Mouse (Mus musculus): ENCODE results near the gene Slc39a11. TPM values are rescaled to one million over a fixed set of nuclear protein-coding genes. Genes with fewer than 3 reads are reported as not detected.

The Slc39a11 gene
- polyA plus RNA-seq, 1 experiment from 2014 or later = 56.6 TPM

GRCm38 (mm10) chr11:113658763-113659162, 8.9 kb upstream of the Slc39a11 start:
- ATAC-seq (ENCODE audit: low FRiP score, low TSS enrichment) = no peak; the same call in 1 of the 2 replicates
- no peak overlapping the region for H3K9ac ChIP-seq (ENCODE audit: low read length)
- no peaks in the 10 kb centered on the region for H3K9me3 ChIP-seq (ENCODE audit: control insufficient read depth, low read length)
- H3K36me3 ChIP-seq (ENCODE audit: control insufficient read depth, insufficient read depth, low read length) = peaks cover 46% of the 10 kb centered on the region
- TF ChIP-seq EP300 (optimal IDR thresholded peaks at IDR 0.05) = no peak
- no peak for DNase-seq (ENCODE audit: low spot score)
- 62% methylated on average over 4 of the region's 4 CpGs for WGBS
- no peak overlapping the region for H3K27ac ChIP-seq (replicated peaks)
- no peaks in the 10 kb centered on the region for H3K4me1 ChIP-seq (replicated peaks; ENCODE audit: control insufficient read depth, insufficient read depth)
- no peak overlapping the region for H3K4me3 ChIP-seq (ENCODE audit: low read depth, low read length)
- no peaks in the 10 kb centered on the region for H3K27me3 ChIP-seq (ENCODE audit: control insufficient read depth, insufficient read depth, low read length)
- no peak overlapping the region for H3K4me2 ChIP-seq (replicated peaks; ENCODE audit: low read depth)

- H3K27me3 ChIP-seq (ENCODE audit: control insufficient read depth, insufficient read depth, low read length) = no peaks in the 10 kb centered on the region
- no peaks in the 10 kb centered on the region for H3K9me3 ChIP-seq (ENCODE audit: control insufficient read depth, low read length)
- 83% methylated on average over 8 of the region's 8 CpGs for WGBS
- no peak overlapping the region for H3K9ac ChIP-seq (ENCODE audit: low read length)
- H3K27ac ChIP-seq (replicated peaks) = no peak overlapping the region
- peaks cover 51% of the 10 kb centered on the region for H3K36me3 ChIP-seq (ENCODE audit: control insufficient read depth, insufficient read depth, low read length)
- H3K4me2 ChIP-seq (replicated peaks; ENCODE audit: low read depth) = no peak overlapping the region
- ATAC-seq (ENCODE audit: low FRiP score, low TSS enrichment) = no peak
- no peak overlapping the region for H3K4me3 ChIP-seq (ENCODE audit: low read depth, low read length)
- DNase-seq (ENCODE audit: low spot score) = no peak
- no peak for TF ChIP-seq EP300 (optimal IDR thresholded peaks at IDR 0.05)
- TF ChIP-seq CTCF (IDR thresholded peaks at IDR 0.05; ENCODE audit: low read depth) = no peak
- H3K4me1 ChIP-seq (replicated peaks; ENCODE audit: control insufficient read depth, insufficient read depth) = no peaks in the 10 kb centered on the region
These were observed 8.4 kb upstream of the Slc39a11 start for GRCm38 (mm10) chr11:113658319-113658718.

- no peak overlapping the region for H3K4me3 ChIP-seq (ENCODE audit: low read depth, low read length)
- peaks cover 56% of the 10 kb centered on the region for H3K36me3 ChIP-seq (ENCODE audit: control insufficient read depth, insufficient read depth, low read length)
- DNase-seq (ENCODE audit: low spot score) (no peak), ATAC-seq (ENCODE audit: low FRiP score, low TSS enrichment) (no peak)
- H3K9me3 ChIP-seq (ENCODE audit: control insufficient read depth, low read length) = no peaks in the 10 kb centered on the region
- 43% methylated on average over 4 of the region's 4 CpGs for WGBS
- H3K27ac ChIP-seq (replicated peaks) = no peak overlapping the region
- H3K9ac ChIP-seq (ENCODE audit: low read length) = no peak overlapping the region
- TF ChIP-seq EP300 (optimal IDR thresholded peaks at IDR 0.05) (no peak), CTCF (IDR thresholded peaks at IDR 0.05; ENCODE audit: low read depth) (no peak)
- H3K27me3 ChIP-seq (ENCODE audit: control insufficient read depth, insufficient read depth, low read length) = no peaks in the 10 kb centered on the region
- H3K4me2 ChIP-seq (replicated peaks; ENCODE audit: low read depth) = no peak overlapping the region
- no peaks in the 10 kb centered on the region for H3K4me1 ChIP-seq (replicated peaks; ENCODE audit: control insufficient read depth, insufficient read depth)
These were observed 7.3 kb upstream of the Slc39a11 start for GRCm38 (mm10) chr11:113657221-113657620.

GRCm38 (mm10) chr11:113656511-113656932, 6.6 kb upstream of the Slc39a11 start:
- Histone ChIP-seq H3K27me3 (ENCODE audit: control insufficient read depth, insufficient read depth, low read length) (no peaks in the 10 kb centered on the region), H3K4me2 (replicated peaks; ENCODE audit: low read depth) (no peak overlapping the region), H3K4me3 (ENCODE audit: low read depth, low read length) (no peak overlapping the region), H3K9ac (ENCODE audit: low read length) (no peak overlapping the region), H3K9me3 (ENCODE audit: control insufficient read depth, low read length) (no peaks in the 10 kb centered on the region), H3K36me3 (ENCODE audit: control insufficient read depth, insufficient read depth, low read length) (peaks cover 52% of the 10 kb centered on the region), H3K4me1 (replicated peaks; ENCODE audit: control insufficient read depth, insufficient read depth) (no peaks in the 10 kb centered on the region), H3K27ac (replicated peaks) (no peak overlapping the region)
- ATAC-seq (ENCODE audit: low FRiP score, low TSS enrichment) = no peak
- DNase-seq (ENCODE audit: low spot score) = no peak
- TF ChIP-seq EP300 (optimal IDR thresholded peaks at IDR 0.05) (no peak), CTCF (IDR thresholded peaks at IDR 0.05; ENCODE audit: low read depth) (no peak)
- 87% methylated on average over 8 of the region's 8 CpGs for WGBS

- Histone ChIP-seq H3K4me1 (replicated peaks; ENCODE audit: control insufficient read depth, insufficient read depth) (no peaks in the 10 kb centered on the region; the same call in 1 of the 2 replicates), H3K27me3 (ENCODE audit: control insufficient read depth, insufficient read depth, low read length) (no peaks in the 10 kb centered on the region), H3K9ac (ENCODE audit: low read length) (no peak overlapping the region), H3K36me3 (ENCODE audit: control insufficient read depth, insufficient read depth, low read length) (peaks cover 46% of the 10 kb centered on the region), H3K9me3 (ENCODE audit: control insufficient read depth, low read length) (no peaks in the 10 kb centered on the region), H3K27ac (replicated peaks) (no peak overlapping the region), H3K4me3 (ENCODE audit: low read depth, low read length) (no peak overlapping the region), H3K4me2 (replicated peaks; ENCODE audit: low read depth) (no peak overlapping the region)
- ATAC-seq (ENCODE audit: low FRiP score, low TSS enrichment) (no peak), DNase-seq (ENCODE audit: low spot score) (no peak)
- WGBS = 80% methylated on average over 18 of the region's 18 CpGs
- TF ChIP-seq CTCF (IDR thresholded peaks at IDR 0.05; ENCODE audit: low read depth) (no peak), EP300 (optimal IDR thresholded peaks at IDR 0.05) (no peak)
These were observed 4.8 kb upstream of the Slc39a11 start for GRCm38 (mm10) chr11:113654561-113655270.

GRCm38 (mm10) chr11:113654105-113654504, 4.2 kb upstream of the Slc39a11 start:
- H3K4me2 ChIP-seq (replicated peaks; ENCODE audit: low read depth) = no peak overlapping the region
- H3K27ac ChIP-seq (replicated peaks) = no peak overlapping the region
- no peak for TF ChIP-seq CTCF (IDR thresholded peaks at IDR 0.05; ENCODE audit: low read depth)
- TF ChIP-seq EP300 (optimal IDR thresholded peaks at IDR 0.05) = no peak
- H3K9me3 ChIP-seq (ENCODE audit: control insufficient read depth, low read length) = no peaks in the 10 kb centered on the region
- 92% methylated on average over 15 of the region's 15 CpGs for WGBS
- no peak overlapping the region for H3K9ac ChIP-seq (ENCODE audit: low read length)
- ATAC-seq (ENCODE audit: low FRiP score, low TSS enrichment) (no peak), DNase-seq (ENCODE audit: low spot score) (no peak)
- H3K36me3 ChIP-seq (ENCODE audit: control insufficient read depth, insufficient read depth, low read length) = peaks cover 44% of the 10 kb centered on the region
- no peaks in the 10 kb centered on the region; the same call in 1 of the 2 replicates for H3K4me1 ChIP-seq (replicated peaks; ENCODE audit: control insufficient read depth, insufficient read depth)
- H3K27me3 ChIP-seq (ENCODE audit: control insufficient read depth, insufficient read depth, low read length) = no peaks in the 10 kb centered on the region
- H3K4me3 ChIP-seq (ENCODE audit: low read depth, low read length) = no peak overlapping the region
